Mouse (Mus musculus) heart, postnatal 0 days (tissue): ENCODE results near the gene Rln1.

Source experiments
- CTCF ChIP-seq: IDR thresholded peaks from 2 replicates; pipeline ENCODE4 v1.5.1; 2016; ENCODE audit warnings: antibody characterized with exemption, control low read depth, low read depth
- EP300 ChIP-seq: IDR thresholded peaks from 2 replicates; pipeline ENCODE4 v1.6.1; 2016; ENCODE audit warnings: antibody characterized with exemption, low read depth

GRCm38 (mm10) chr19:29325852-29326180, 8.7 kb downstream of the Rln1 start:
- TF ChIP-seq CTCF (no peak), EP300 (no peak)
